Mouse (Mus musculus) telencephalon, adult 2 months (tissue): ENCODE measurements at regions not wholly inside any gene's neighbourhood (a gene's known extent, or its start where the extent isn't known, plus 50 kb on each side); places are given as distances from the start of the nearest gene placed in this dataset.

Experiments used
- DNase-seq: peaks from one replicate; pipeline ENCODE4 v3.0.0-alpha.2; 2011; ENCODE audit warnings: low read depth, low spot score

DNA sequence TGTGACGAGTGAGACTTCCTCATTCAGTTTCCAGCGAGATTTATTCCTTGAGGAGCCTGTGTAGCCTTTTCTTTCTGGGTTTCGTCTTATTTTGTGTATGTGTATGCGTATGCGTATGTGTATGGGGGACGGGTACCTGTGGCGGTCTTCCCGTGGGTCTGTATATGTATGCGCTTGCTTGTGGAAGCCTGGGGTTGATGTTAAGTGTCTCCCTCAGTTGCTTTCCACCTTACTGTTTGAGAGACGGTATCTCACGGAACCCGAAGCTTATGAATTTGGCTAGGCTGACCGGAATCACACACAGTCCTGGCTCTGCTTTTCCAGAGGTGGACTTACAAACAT is 87.1 kb downstream of the Ankrd50 start:
- DNase-seq = no peak

GRCm38 (mm10) chr3:38396760-38397614 is 87.7 kb downstream of the Ankrd50 start:
- no peak for DNase-seq

DNA sequence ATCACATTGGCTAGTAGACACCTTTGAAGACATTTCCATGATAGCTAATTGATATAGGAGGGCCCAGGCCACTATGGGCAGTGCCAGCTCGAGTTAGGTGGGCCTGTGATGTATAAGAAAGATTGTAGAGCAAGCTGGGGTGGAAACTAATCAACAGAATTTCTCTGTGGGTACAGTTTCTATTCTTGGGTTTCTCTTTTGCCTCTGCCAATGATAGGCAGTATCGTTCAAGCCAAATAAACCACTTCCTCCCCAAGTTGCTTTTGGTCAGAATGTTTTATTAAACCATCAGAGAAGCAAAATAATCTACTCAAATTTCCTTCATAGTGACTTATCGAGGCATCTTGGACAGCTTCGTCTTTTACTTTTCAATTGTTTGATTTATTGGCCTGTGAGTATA is 90.3 kb downstream of the Ankrd50 start:
- no peak for DNase-seq

DNA sequence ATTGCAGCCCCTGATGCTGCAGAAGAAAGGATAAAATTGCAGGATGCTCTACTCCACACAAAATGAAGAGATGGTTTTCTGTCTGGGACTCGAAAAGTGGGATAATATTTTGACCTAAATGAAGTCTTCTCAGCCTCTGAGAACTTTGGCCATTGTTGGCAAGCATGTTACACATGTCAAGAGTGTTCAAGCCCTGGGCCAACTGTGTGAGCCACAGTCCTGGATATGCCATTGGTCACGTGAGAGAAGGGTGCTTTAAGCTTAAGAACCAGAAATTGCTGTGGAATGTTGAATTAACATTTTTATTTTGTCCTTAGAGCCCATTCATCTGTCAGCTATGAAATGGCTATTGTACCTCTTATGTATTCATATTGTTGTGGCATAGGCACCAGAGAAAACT is 95.0 kb downstream of the Ankrd50 start:
- DNase-seq = no peak

GRCm38 (mm10) chr3:38388961-38389360 is 95.7 kb downstream of the Ankrd50 start:
- no peak for DNase-seq

GRCm38 (mm10) chr3:38382743-38383142 is 101.9 kb downstream of the Ankrd50 start:
- DNase-seq = no peak

DNA sequence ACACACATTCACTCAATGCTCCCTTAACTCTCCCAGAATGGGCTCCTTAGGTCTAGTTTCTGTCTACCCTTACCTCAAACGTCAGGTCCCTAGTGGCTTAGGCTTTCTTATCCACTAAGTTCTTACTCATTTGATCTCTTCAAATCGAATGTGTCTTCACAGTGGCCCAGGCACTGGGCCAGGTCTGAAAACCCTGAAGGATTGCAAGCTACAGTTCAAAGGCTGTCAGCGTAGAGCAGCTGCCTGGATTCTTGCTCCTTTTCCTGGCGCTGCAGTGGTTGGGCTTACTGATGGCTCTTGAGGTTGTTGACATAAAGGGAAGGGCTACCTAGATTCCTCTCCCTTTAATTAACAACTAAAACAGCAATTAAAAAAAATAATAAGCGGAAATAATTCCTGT is 103.0 kb downstream of the Ankrd50 start:
- no peak for DNase-seq

DNA sequence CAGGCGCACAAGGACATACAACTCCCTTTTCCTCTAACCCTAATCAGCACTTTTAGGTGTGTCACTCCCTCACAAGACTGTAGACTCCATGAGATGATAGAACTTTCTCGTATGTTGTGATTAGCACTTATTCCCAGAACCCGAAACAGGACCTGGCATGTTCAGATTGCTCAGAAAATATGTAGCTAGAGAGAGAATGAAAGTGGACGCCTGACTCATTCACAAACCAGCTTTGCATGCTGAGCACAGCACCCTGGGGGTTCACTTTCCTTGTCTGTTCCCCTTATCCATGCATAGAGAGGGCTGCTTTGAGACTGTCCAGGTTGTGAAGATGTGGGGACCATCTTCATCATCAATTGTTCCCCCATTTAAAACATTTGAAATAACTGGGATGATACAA is 111.0 kb downstream of the Ankrd50 start:
- DNase-seq = no peak

DNA sequence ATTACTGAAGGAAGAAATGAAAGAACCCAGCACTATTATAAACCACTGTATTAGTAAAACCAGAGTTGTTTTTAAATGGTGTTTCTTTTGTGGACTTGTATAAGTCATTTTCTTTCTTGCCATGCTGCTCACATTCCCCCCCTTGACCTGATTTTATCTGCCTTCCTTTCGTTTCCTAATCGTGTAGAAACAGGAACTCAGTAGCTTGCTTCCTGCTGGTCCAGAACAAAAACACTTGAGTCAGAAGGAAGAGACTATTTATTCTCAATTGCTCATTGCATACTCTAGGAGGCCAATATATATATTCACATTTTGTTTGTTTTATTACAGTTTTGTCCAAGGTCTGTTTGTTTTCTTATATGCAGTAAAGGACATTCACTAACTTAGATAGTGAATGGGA is 112.9 kb downstream of the Ankrd50 start:
- no peak for DNase-seq

- no peak for DNase-seq
Measured at GRCm38 (mm10) chr3:38363888-38364287, 120.8 kb downstream of the Ankrd50 start.

DNA sequence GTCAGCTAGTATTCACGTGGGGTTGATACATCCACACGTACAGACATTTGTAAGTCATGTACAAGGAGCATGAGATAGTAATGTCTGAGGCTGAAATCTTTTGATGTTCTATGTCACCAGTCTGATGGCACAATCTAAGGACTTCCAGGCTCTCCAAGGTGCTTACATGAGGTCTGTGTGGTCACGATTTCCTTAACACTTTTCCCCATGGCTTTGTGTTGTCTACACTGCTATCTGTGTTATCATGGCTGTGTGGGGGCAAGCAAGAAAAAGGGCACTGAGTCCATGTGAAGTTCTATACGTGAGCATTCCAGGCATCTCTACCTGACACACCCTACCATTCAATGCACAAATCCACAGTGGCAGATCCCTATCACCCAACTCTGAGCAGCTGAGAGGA is 123.2 kb downstream of the Ankrd50 start:
- DNase-seq = no peak

DNA sequence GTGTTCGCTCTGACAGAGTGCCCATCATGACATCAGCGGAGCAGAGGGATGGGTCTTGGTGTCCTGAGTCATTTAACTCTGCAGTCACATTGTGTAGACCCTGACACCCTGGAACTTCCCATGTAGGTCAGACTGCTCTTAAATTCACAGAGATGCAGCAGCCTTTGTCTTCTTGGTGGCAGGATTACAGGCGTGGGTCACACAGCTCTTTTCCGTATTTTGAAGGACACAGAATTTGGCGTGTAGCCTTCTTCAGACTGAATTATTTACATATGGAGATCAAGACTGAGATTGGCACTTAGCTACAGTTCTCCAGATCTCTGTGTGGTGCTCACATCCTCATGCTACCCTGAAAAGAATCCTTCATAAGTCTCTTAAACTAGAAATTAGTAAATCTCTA is 123.7 kb downstream of the Ankrd50 start:
- no peak for DNase-seq

GRCm38 (mm10) chr3:38360421-38360921 is 124.2 kb downstream of the Ankrd50 start:
- DNase-seq = no peak

- DNase-seq = no peak
Measured at GRCm38 (mm10) chr3:38357905-38358491, 126.6 kb downstream of the Ankrd50 start.

GRCm38 (mm10) chr3:38344283-38344682 is 140.4 kb downstream of the Ankrd50 start:
- DNase-seq = no peak

GRCm38 (mm10) chr3:38341666-38342065 is 143.0 kb downstream of the Ankrd50 start:
- no peak for DNase-seq

GRCm38 (mm10) chr3:38333321-38333910 is 151.2 kb downstream of the Ankrd50 start:
- no peak for DNase-seq

DNA sequence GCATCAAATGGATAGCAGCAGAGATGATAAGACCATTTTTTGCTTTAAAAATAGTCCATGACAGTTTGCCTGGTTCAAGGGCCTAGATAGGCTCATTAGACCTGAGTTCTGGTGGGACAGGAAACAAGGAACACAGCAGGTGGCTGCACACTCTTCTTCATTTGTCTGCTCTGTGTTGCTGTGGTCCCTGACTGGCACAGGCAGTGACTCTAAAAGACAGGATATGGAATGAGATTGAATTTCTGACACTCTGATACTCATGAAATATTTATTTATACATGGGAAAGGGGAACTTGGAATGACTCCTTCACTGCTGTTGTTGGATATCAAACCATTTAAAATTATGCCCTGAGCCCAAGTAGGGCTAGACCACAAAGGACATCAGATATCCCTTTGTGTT is 153.5 kb downstream of the Ankrd50 start:
- no peak for DNase-seq

DNA sequence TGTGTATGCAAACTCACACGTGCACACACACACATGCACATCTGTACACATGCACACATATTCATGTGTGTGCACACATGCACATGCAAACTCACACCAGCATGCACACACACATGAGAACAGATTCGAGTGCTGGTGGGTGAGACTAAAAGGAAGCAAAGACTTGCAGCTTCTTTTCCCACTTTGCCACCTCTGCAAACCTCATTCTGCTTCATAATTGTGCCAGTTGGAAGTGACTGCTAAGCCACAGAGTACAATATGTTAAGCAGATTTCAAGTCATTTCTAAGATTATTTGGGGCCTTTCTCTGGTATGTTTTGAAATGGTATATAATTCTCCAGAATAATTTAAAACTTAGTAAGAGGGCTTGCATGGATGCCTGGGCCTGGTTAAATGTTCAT is 157.4 kb downstream of the Ankrd50 start:
- peak; percentile 45 for DNase-seq

GRCm38 (mm10) chr3:38326211-38326610 is 158.4 kb downstream of the Ankrd50 start:
- DNase-seq = no peak

- DNase-seq = no peak
Measured at GRCm38 (mm10) chr3:38324663-38325062, 160.0 kb downstream of the Ankrd50 start.

DNA sequence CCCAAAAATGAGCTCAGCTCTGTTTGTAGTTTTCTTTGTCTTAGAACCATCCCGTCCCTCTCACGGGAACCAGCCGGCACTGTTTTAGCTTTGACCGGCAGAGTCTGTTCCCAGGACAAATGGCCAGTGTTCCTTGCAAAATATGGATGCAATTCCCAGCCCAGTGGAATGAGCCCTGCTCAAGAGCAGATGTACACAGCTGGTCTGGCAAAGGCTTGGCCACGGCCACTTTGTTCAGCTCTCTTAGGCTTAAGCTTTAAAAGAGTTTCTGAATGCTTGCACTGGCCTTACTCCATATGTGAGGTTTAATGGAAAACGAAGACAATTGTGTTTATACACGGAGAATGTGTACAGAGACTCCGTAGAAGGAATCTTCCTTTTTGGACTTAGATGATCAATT is 162.2 kb downstream of the Ankrd50 start:
- no peak for DNase-seq

- no peak for DNase-seq
Measured at GRCm38 (mm10) chr3:38321620-38322019, 163.0 kb downstream of the Ankrd50 start.
